Mouse (Mus musculus): ENCODE data around the gene Rora. TPM values are rescaled to one million over a fixed set of nuclear protein-coding genes. Genes with fewer than 3 reads are reported as not detected.

Gene Rora
- total and polyA plus RNA-seq, 3 experiments: 39.7 to 94.1 (median 45.9) TPM

GRCm38 (mm10) chr9:68956210-68956874 is 302.8 kb downstream of the Rora start:
- DNase-seq: no peak

GRCm38 (mm10) chr9:68956938-68957573 is 303.5 kb downstream of the Rora start:
- DNase-seq: peak; percentile 46

GRCm38 (mm10) chr9:68957793-68958192 is 304.2 kb downstream of the Rora start:
- DNase-seq: no peak

- no peak for DNase-seq
Observed at GRCm38 (mm10) chr9:68958919-68959318, 305.3 kb downstream of the Rora start.

GRCm38 (mm10) chr9:68963898-68964297 is 310.3 kb downstream of the Rora start:
- no peak for DNase-seq

GRCm38 (mm10) chr9:68966540-68966939 is 313.0 kb downstream of the Rora start:
- no peak for DNase-seq

- no peak for DNase-seq
Observed at GRCm38 (mm10) chr9:68970074-68970473, 316.5 kb downstream of the Rora start.

- DNase-seq: no peak
Observed at GRCm38 (mm10) chr9:68972277-68972676, 318.7 kb downstream of the Rora start.

- DNase-seq: no peak
Observed at GRCm38 (mm10) chr9:68974517-68974916, 320.9 kb downstream of the Rora start.

- DNase-seq: no peak
Observed at GRCm38 (mm10) chr9:68976136-68976535, 322.6 kb downstream of the Rora start.

- DNase-seq: no peak
Observed at GRCm38 (mm10) chr9:68976851-68977250, 323.3 kb downstream of the Rora start.

GRCm38 (mm10) chr9:68978656-68979055 is 325.1 kb downstream of the Rora start:
- no peak for DNase-seq

GRCm38 (mm10) chr9:68980041-68980440 is 326.5 kb downstream of the Rora start:
- no peak for DNase-seq

- no peak for DNase-seq
Observed at GRCm38 (mm10) chr9:68985046-68985445, 331.5 kb downstream of the Rora start.

GRCm38 (mm10) chr9:68985796-68986195 is 332.2 kb downstream of the Rora start:
- DNase-seq: no peak

GRCm38 (mm10) chr9:68987290-68988042 is 333.9 kb downstream of the Rora start:
- no peak for DNase-seq

- DNase-seq: peak; percentile 68
Observed at GRCm38 (mm10) chr9:68988162-68988911, 334.8 kb downstream of the Rora start.

GRCm38 (mm10) chr9:68989885-68990449 is 336.4 kb downstream of the Rora start:
- DNase-seq: no peak

- DNase-seq: peak; percentile 44
Observed at GRCm38 (mm10) chr9:68993881-68994280, 340.3 kb downstream of the Rora start.

- no peak for DNase-seq
Observed at GRCm38 (mm10) chr9:68998961-68999360, 345.4 kb downstream of the Rora start.

- no peak for DNase-seq
Observed at GRCm38 (mm10) chr9:69004514-69004913, 350.9 kb downstream of the Rora start.

GRCm38 (mm10) chr9:69006666-69007065 is 353.1 kb downstream of the Rora start:
- DNase-seq: no peak
